Mouse (Mus musculus): ENCODE data around the gene Ifi206.

DNA sequence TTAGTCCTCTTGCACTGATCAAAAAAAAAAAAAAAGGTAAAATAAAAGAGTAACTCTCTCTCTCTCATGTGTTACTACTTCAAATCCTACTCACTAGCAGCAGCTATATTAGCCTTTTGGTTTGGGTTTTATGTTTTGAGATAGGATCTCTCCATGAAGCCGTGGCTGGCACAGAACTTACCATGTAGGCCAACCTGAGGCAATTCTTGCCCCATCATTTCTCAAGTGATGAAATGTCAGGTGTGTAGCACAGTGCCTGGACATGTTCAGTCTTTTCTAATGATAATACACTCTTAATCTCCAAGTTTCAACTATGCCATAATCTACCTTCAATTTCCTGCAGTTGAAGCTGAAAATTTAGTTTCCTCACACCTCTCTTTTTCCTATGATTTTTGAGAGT is 47.8 kb downstream of the Ifi206 start:
- TF ChIP-seq CTCF (IDR thresholded peaks at IDR 0.05; ENCODE audit: borderline replicate concordance, extremely low read depth, insufficient read depth, insufficient read length) = no peak
- TF ChIP-seq POLR2A (IDR thresholded peaks at IDR 0.05; ENCODE audit: borderline replicate concordance, extremely low read depth, insufficient read depth, insufficient read length, poor library complexity, severe bottlenecking) = no peak

Data from brain, embryonic 14.5 days (tissue).